ENCODE assay signal across 8 mouse cellular contexts in genomic region chr13:36726551-36726950, GRCm38 (mm10). TPM values are rescaled to one million over a fixed set of nuclear protein-coding genes. Genes with fewer than 3 reads are reported as not detected.
A peak's percentile ranks its signal among the peaks of the same experiment; 100 is the strongest.
DNase-seq lines count a peak whose midpoint lies in the region; ATAC-seq and TF ChIP-seq lines count a peak whose summit lies in the region.

No protein-coding gene starts in this region.

- no peak overlapping the region for H3K27ac ChIP-seq in gastrocnemius, adult 2 months
- H3K27ac ChIP-seq in thymus, adult 2 months (ENCODE audit: control insufficient read depth, insufficient read depth, low read length) = no peak overlapping the region
- peak overlapping the region; percentile 85 for H3K27ac ChIP-seq in hindbrain, embryonic 10.5 days
- H3K27ac ChIP-seq in midbrain, embryonic 10.5 days (replicated peaks) = peak overlapping the region; percentile 85

- no peaks in the 10 kb centered on the region for H3K9me3 ChIP-seq in hindbrain, embryonic 10.5 days
- H3K9me3 ChIP-seq in midbrain, embryonic 10.5 days (replicated peaks) = no peaks in the 10 kb centered on the region

- WGBS in thymus, adult 2 months = 5% methylated on average over 24 of the region's 24 CpGs
- WGBS in hindbrain, embryonic 10.5 days = under 1% methylated on average over 24 of the region's 24 CpGs
- under 1% methylated on average over 24 of the region's 24 CpGs for WGBS in midbrain, embryonic 10.5 days

- DNase-seq in gastrocnemius, adult 2 months = no peak
- DNase-seq in gastrocnemius, postnatal 4 days (ENCODE audit: low spot score in 2 of 2) = no peak
- no peak for DNase-seq in thymus, adult 2 months
- no peak for DNase-seq in thymus, postnatal 0 days (ENCODE audit: low spot score)
- DNase-seq in hindbrain, embryonic 10.5 days (ENCODE audit: low spot score) = peak; percentile 59
- DNase-seq in midbrain, embryonic 10.5 days (ENCODE audit: low spot score) = peak; percentile 55
- DNase-seq in c-Kit-positive CD71-positive TER-119-positive erythroid progenitor cells, embryonic 14.5 days (ENCODE audit: low spot score) = no peak

- TF ChIP-seq POLR2A in thymus, adult 2 months (IDR thresholded peaks at IDR 0.05; ENCODE audit: control insufficient read depth, extremely low read depth, insufficient read depth, low read length, poor library complexity) = no peak

- H3K36me3 ChIP-seq in thymus, adult 2 months (ENCODE audit: control insufficient read depth, insufficient read depth, low read length) = no peaks in the 10 kb centered on the region
- H3K36me3 ChIP-seq in hindbrain, embryonic 10.5 days = no peaks in the 10 kb centered on the region
- no peaks in the 10 kb centered on the region for H3K36me3 ChIP-seq in midbrain, embryonic 10.5 days

- peaks cover 56% of the 10 kb centered on the region for H3K27me3 ChIP-seq in thymus, adult 2 months (ENCODE audit: control insufficient read depth, insufficient read depth, low read length)
- H3K27me3 ChIP-seq in hindbrain, embryonic 10.5 days (ENCODE audit: insufficient read depth, poor library complexity, severe bottlenecking) = peaks cover 100% of the 10 kb centered on the region
- peaks cover 100% of the 10 kb centered on the region for H3K27me3 ChIP-seq in midbrain, embryonic 10.5 days (ENCODE audit: low read depth, poor library complexity, severe bottlenecking)

- ATAC-seq in erythroid progenitor cell, adult 5-6 weeks (replicated peaks; ENCODE audit: low FRiP score, poor library complexity, severe bottlenecking) = no peak

- no peak for TF ChIP-seq CTCF in gastrocnemius, adult 2 months (IDR thresholded peaks at IDR 0.05)
- TF ChIP-seq CTCF in thymus, adult 2 months (IDR thresholded peaks at IDR 0.05; ENCODE audit: borderline replicate concordance, control insufficient read depth, extremely low read depth, insufficient read depth, low read length, poor library complexity) = no peak

- peak overlapping the region; percentile 52 for H3K4me3 ChIP-seq in gastrocnemius, adult 2 months
- peak overlapping the region; percentile 29; the same call in 1 of the 2 replicates for H3K4me3 ChIP-seq in thymus, adult 2 months (ENCODE audit: control insufficient read depth, insufficient read depth, low read length)
- H3K4me3 ChIP-seq in hindbrain, embryonic 10.5 days = peak overlapping the region; percentile 49
- peak overlapping the region; percentile 52 for H3K4me3 ChIP-seq in midbrain, embryonic 10.5 days

- intact Hi-C loops in gastrocnemius, adult 2 months (cut with DNase I) = no loop called here

- peaks cover 16% of the 10 kb centered on the region; the same call in 1 of the 2 replicates for H3K4me1 ChIP-seq in thymus, adult 2 months (replicated peaks; ENCODE audit: control insufficient read depth, insufficient read depth, low read length)
- H3K4me1 ChIP-seq in hindbrain, embryonic 10.5 days (replicated peaks) = peaks cover 40% of the 10 kb centered on the region
- H3K4me1 ChIP-seq in midbrain, embryonic 10.5 days = peaks cover 57% of the 10 kb centered on the region

RNA-seq across cellular contexts. Expression of gene Nrn1, which starts 8.4 kb away (rescaled TPM):
- total RNA-seq in gastrocnemius, adult 2 months (2021) = under 1 TPM; 0.92 to 0.98 TPM
- total RNA-seq in gastrocnemius, postnatal 4 days (2021) = 1 to 10 TPM; 3.2 to 6.2 TPM
- 1.1 and 1.9 TPM in 2 replicates for polyA plus RNA-seq in thymus, adult 2 months (2012; rRNA removed)
- polyA plus RNA-seq in thymus, postnatal 0 days (2015; fragmentation: Nextera tagmentation; extraction: Ambion mirVana) = 0.28 and 0.29 TPM in 2 replicates
- 10.8 and 21.6 TPM in 2 replicates for polyA plus RNA-seq in hindbrain, embryonic 10.5 days (2016; fragmentation: Nextera tagmentation; extraction: Ambion mirVana)
- 13.7 and 23.4 TPM in 2 replicates for polyA plus RNA-seq in midbrain, embryonic 10.5 days (2016; fragmentation: Nextera tagmentation; extraction: Ambion mirVana)
- total RNA-seq in erythroid progenitor cell, adult 5-6 weeks (2015; ENCODE audit: low replicate concordance) = not detected in 2 replicates
- total RNA-seq in erythroid progenitor cell, adult 5-6 weeks (2017; ENCODE audit: low replicate concordance) = not detected in 2 replicates

Comparison
In these comparisons a context has a peak if more than half of its experiments do, and no peak if none do; other contexts are left out.
1. DNase-seq: peak in hindbrain, embryonic 10.5 days (single experiment) and midbrain, embryonic 10.5 days (single experiment); none in gastrocnemius, adult 2 months (single experiment), gastrocnemius, postnatal 4 days (0 of 2), thymus, adult 2 months (single experiment), thymus, postnatal 0 days (single experiment) and c-Kit-positive CD71-positive TER-119-positive erythroid progenitor cells, embryonic 14.5 days (single experiment).
2. H3K27ac ChIP-seq: peak in hindbrain, embryonic 10.5 days (single experiment) and midbrain, embryonic 10.5 days (single experiment); none in gastrocnemius, adult 2 months (single experiment) and thymus, adult 2 months (single experiment).
3. Peak in every context shown above with its lines, with median percentiles within 50 percentile points of each other: H3K4me3 ChIP-seq.